Mouse (Mus musculus) thymus, adult 2 months (tissue): ENCODE results near the gene Sdc3.

Source experiments
- CTCF ChIP-seq: fragments of 200-500 bp; IDR thresholded peaks from 2 replicates; pipeline ENCODE4 v1.5.1; 2012; ENCODE audit warnings: mild to moderate bottlenecking, control low read depth, low read length, moderate library complexity, borderline replicate concordance; ENCODE audit not compliant: control insufficient read depth, poor library complexity, insufficient read depth; ENCODE audit errors: extremely low read depth
- POLR2A ChIP-seq: fragments of 200-500 bp; IDR thresholded peaks from 2 replicates; pipeline ENCODE4 v1.6.1; 2012; ENCODE audit warnings: mild to moderate bottlenecking, low read length, control low read depth, moderate library complexity; ENCODE audit not compliant: control insufficient read depth, poor library complexity, insufficient read depth; ENCODE audit errors: extremely low read depth

GRCm38 (mm10) chr4:130835550-130835949, 43.2 kb downstream of the Sdc3 start:
- TF ChIP-seq POLR2A: no peak
- no peak for TF ChIP-seq CTCF
